Mouse (Mus musculus) forebrain, embryonic 14.5 days (tissue): ENCODE measurements at regions not wholly inside any gene's neighbourhood (a gene's known extent, or its start where the extent isn't known, plus 50 kb on each side); places are given as distances from the start of the nearest gene placed in this dataset.

Experiments
- ATAC-seq: fragments of 200-750 bp; cut with Nextera tagmentation; 2 replicates; pipeline ENCODE4 v1.8.0; 2017; ENCODE audit warnings: mild to moderate bottlenecking, moderate library complexity
- DNase-seq: peaks from one replicate; pipeline ENCODE4 v3.0.0-alpha.2; 2015; ENCODE audit warnings: low spot score
- H3K27ac ChIP-seq: fragments of 300-500 bp; sonication (generic); 2 replicates; pipeline ENCODE4 v1.5.1; 2014; ENCODE audit warnings: low read depth, mild to moderate bottlenecking, control low read depth, low read length, moderate library complexity
- H3K27me3 ChIP-seq: fragments of 300-500 bp; sonication (generic); replicated peaks from 2 replicates; pipeline ENCODE4 v1.6.1; 2014; ENCODE audit warnings: low read length, control low read depth, mixed read lengths; ENCODE audit not compliant: control insufficient read depth, insufficient read depth
- H3K36me3 ChIP-seq: fragments of 300-500 bp; sonication (generic); 2 replicates; pipeline ENCODE4 v1.6.1; 2014; ENCODE audit warnings: low read length, control low read depth; ENCODE audit not compliant: control insufficient read depth, insufficient read depth
- H3K4me1 ChIP-seq: fragments of 300-500 bp; sonication (generic); 2 replicates; pipeline ENCODE4 v1.6.1; 2014; ENCODE audit warnings: antibody characterized with exemption, low read length, control low read depth; ENCODE audit not compliant: control insufficient read depth, insufficient read depth
- H3K4me2 ChIP-seq: fragments of 300-500 bp; sonication (generic); 2 replicates; pipeline ENCODE4 v1.6.1; 2014; ENCODE audit warnings: mild to moderate bottlenecking, control low read depth, low read length
- H3K4me3 ChIP-seq: fragments of 300-500 bp; sonication (generic); 2 replicates; pipeline ENCODE4 v1.5.1; 2014; ENCODE audit warnings: low read depth, low read length, control low read depth
- H3K9ac ChIP-seq: fragments of 300-500 bp; sonication (generic); 2 replicates; pipeline ENCODE4 v1.6.1; 2014; ENCODE audit warnings: mild to moderate bottlenecking, low read length, control low read depth, moderate library complexity
- H3K9me3 ChIP-seq: fragments of 300-500 bp; sonication (generic); replicated peaks from 2 replicates; pipeline ENCODE4 v1.6.1; 2016; ENCODE audit warnings: low read length, control low read depth, mixed read lengths; ENCODE audit not compliant: control insufficient read depth
- WGBS: fragments of 180-500 bp; shearing (Covaris S2); extraction: QIAGEN DNeasy Blood & Tissue Kit; methylation state at CpG from one replicate; pipeline ENCODE4 v1.1.7; 2014; 5-methylcytosine and 5-hydroxymethylcytosine counted together

DNA sequence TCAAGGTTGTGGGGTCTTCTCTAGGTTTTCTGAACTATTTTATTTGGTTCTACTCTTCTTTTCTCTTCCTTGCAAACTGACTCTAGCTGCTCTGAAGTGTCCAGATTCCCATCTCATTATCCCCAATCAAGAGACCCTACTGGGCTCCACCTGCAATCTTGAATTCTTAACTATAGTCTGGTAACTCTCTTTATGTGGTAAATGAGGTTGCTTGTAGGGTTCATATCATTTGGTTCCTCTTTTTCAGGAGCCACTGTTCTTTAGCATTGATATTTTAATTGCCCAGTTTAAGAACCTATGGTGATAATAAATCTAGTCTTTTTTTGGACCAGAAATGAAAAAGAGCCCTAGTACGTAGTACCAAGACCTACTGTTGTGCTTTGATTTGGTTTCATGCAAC lies 90.7 kb downstream of the Plk2 start:
- Histone ChIP-seq H3K4me3 (no peak overlapping the region), H3K27me3 (no peaks in the 10 kb centered on the region), H3K36me3 (no peaks in the 10 kb centered on the region), H3K9ac (no peak overlapping the region), H3K4me2 (no peak overlapping the region), H3K9me3 (no peaks in the 10 kb centered on the region), H3K4me1 (no peaks in the 10 kb centered on the region), H3K27ac (no peak overlapping the region)
- DNase-seq (no peak), ATAC-seq (no peak)
- 79% methylated on average over 1 of the region's 1 CpGs for WGBS

DNA sequence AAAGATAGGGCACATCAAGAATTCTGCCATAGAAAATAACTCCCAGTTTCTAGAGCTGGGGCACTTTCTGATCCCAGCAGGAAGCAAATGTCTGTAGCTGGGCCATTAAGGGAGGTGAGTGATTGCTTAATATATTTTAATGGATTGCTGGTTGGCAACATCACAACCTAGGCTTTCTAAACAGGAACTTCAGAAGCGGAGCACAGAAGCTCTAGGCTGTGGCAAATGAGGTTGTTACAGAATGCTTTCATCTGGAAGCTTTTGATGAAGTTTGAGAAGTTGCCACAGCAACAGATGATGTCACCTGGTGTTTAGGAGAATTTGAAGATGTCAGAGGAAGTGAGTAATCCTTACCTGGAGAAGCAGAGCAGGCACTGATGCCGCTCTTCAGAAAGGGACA lies 95.3 kb downstream of the Plk2 start:
- Histone ChIP-seq H3K9ac (no peak overlapping the region), H3K27me3 (no peaks in the 10 kb centered on the region), H3K4me2 (no peak overlapping the region), H3K27ac (no peak overlapping the region), H3K9me3 (no peaks in the 10 kb centered on the region), H3K4me3 (no peak overlapping the region), H3K36me3 (no peaks in the 10 kb centered on the region), H3K4me1 (peaks cover 5% of the 10 kb centered on the region)
- WGBS = 61% methylated on average over 2 of the region's 2 CpGs
- ATAC-seq (no peak), DNase-seq (peak; percentile 6)

DNA sequence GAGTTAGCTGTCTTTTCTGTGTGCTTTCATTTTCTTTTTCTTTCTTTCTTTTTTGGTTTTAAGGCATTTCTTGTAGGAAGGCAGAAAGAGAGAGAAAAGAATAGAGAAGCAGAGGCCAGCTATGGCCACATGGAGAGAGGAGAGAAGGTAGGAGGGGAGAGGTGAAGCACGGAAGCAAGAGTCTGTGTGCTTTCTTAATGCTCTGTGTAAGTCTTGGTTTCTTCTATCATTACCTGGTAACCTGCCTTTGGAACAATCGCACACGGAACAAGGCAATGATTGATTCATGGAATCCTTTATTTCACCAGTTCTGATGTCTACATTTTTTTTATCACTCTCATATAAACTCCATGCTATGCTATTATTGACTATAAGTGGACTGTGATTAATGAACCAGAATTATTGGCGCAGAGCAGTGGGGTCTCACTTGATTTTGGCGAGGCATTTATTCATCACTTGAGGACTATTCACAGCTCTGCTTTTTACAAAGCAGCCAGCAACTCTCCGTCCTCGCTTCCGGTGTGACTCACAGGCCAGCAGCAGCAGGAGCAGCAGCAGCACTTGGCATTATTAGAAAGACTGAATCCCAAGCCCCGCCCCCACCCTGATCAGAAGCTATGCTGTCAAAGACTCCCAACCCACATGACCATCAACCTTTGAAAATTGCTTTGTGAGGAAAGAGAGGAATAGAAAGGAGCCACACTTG lies 97.6 kb downstream of the Plk2 start:
- 19% methylated on average over 9 of the region's 9 CpGs for WGBS
- DNase-seq = peak; percentile 90
- Histone ChIP-seq H3K9ac (peak overlapping the region; percentile 2; the same call in 1 of the 2 replicates), H3K27ac (peak overlapping the region; percentile 35; the same call in 1 of the 2 replicates), H3K36me3 (no peaks in the 10 kb centered on the region), H3K4me3 (no peak overlapping the region), H3K4me2 (peak overlapping the region; percentile 38), H3K4me1 (peaks cover 5% of the 10 kb centered on the region), H3K27me3 (no peaks in the 10 kb centered on the region), H3K9me3 (no peaks in the 10 kb centered on the region)
- ATAC-seq = peak; percentile 95

DNA sequence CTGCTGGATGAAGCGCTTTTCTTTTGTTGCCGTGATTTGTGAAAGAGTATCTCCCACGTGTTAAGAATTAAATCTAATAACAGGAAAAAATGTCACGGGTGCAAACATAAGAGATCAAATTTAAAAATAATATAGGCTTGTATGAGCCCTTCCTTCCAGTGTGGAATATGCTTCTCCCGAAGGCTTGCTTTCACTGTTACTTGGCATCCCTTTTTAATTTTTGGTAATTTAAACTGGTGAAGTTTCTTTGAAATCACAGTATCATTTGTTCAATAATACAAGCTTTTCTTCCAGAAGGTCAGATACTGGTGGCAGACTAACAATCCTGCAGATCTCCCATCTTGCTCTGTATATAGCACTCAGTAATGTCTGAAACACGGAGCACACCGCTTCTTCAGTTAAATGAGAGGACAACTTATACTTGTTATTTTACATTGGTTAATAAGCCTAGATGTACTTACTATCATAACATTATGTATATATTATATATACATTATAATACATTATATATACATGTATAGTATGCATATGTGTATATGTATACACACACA lies 98.2 kb downstream of the Plk2 start:
- no peak for DNase-seq
- Histone ChIP-seq H3K36me3 (no peaks in the 10 kb centered on the region), H3K9ac (peak overlapping the region; percentile 2; the same call in 1 of the 2 replicates), H3K27ac (peak overlapping the region; percentile 35; the same call in 1 of the 2 replicates), H3K4me2 (peak overlapping the region; percentile 38), H3K27me3 (no peaks in the 10 kb centered on the region), H3K9me3 (no peaks in the 10 kb centered on the region), H3K4me1 (peaks cover 5% of the 10 kb centered on the region), H3K4me3 (no peak overlapping the region)
- peak; percentile 38 for ATAC-seq
- WGBS = 44% methylated on average over 7 of the region's 7 CpGs

DNA sequence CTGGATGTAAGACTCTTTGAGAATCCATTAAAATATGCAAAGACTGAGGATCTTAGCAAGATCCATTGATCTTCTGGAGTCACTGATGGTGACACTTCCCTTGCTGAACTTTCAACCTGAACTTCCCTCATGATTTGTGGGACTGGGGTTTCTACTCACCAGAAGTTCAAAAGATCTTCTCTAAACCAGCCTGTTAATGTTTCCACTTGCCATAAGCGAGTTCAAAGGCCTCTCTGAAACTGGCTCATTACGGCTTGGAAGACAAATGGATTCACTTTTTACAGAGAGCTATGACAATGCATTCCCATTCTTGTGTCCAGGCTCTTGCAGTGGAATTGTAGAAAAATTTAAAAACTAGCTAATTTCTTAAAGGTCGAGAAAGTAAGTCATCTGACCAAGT lies 102.6 kb downstream of the Plk2 start:
- 90% methylated on average over 3 of the region's 3 CpGs for WGBS
- DNase-seq (no peak), ATAC-seq (no peak)
- Histone ChIP-seq H3K4me2 (no peak overlapping the region), H3K9ac (no peak overlapping the region), H3K9me3 (no peaks in the 10 kb centered on the region), H3K27me3 (no peaks in the 10 kb centered on the region), H3K4me3 (no peak overlapping the region), H3K4me1 (peaks cover 2% of the 10 kb centered on the region), H3K36me3 (no peaks in the 10 kb centered on the region), H3K27ac (no peak overlapping the region)

DNA sequence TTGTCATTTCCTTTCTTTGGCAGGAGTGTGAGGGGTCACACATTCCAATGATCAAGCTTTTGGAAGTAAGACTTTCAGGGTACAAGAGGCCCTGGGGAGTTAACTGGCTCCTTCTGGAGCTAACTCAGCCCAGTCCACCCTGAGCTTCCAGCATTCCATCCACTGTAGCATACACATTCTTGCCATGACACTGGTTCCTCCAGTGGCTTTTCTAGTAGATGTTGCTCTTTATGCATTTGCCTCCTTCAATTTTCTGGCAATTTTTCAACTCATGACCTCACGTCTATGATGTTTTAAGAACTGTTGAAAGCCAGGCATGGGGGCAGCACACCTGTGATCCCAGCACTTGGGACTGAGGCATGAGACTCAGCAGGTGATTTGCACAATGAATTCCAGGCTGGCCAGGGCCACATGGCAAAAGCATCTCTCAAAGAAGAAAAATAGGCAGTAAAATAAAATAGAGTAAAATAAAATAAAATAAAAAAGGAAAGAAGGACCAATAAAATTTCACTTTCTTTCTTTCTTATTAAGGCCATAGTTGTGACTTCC lies 113.0 kb downstream of the Plk2 start:
- no peak overlapping the region for H3K4me3 ChIP-seq
- no peaks in the 10 kb centered on the region for H3K27me3 ChIP-seq
- H3K9ac ChIP-seq = no peak overlapping the region
- ATAC-seq = no peak
- no peak for DNase-seq
- H3K9me3 ChIP-seq = 0 out of 2 replicates have a peak, but pooled peaks cover 2% of the 10 kb centered on the region
- no peaks in the 10 kb centered on the region for H3K4me1 ChIP-seq
- H3K4me2 ChIP-seq = no peak overlapping the region
- no peak overlapping the region for H3K27ac ChIP-seq
- H3K36me3 ChIP-seq = no peaks in the 10 kb centered on the region
- 74% methylated on average over 1 of the region's 1 CpGs for WGBS

DNA sequence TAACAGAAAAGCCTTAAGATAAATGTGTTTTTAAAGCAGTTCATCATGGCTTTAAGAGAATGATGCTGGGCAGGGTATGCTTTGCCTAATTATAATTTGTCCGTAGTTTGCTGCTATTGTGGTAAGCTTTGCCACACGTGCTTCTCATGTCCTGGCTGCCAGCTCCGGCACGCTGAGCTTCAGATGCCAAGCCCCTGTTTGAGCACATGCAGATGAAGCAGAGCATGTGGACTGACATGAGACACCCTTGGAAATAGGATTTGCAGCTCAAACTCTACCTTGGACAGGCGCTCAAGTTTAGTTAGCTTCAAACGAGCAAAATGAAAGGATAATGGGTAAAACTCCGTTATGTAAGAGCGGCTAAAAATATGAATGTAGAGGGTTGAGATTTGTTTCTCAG lies 123.1 kb downstream of the Plk2 start:
- Histone ChIP-seq H3K4me3 (no peak overlapping the region), H3K9ac (no peak overlapping the region), H3K27ac (no peak overlapping the region), H3K4me2 (no peak overlapping the region), H3K4me1 (no peaks in the 10 kb centered on the region), H3K27me3 (no peaks in the 10 kb centered on the region), H3K36me3 (no peaks in the 10 kb centered on the region), H3K9me3 (no peaks in the 10 kb centered on the region)
- ATAC-seq (peak; percentile 62), DNase-seq (peak; percentile 26)
- 63% methylated on average over 8 of the region's 8 CpGs for WGBS

DNA sequence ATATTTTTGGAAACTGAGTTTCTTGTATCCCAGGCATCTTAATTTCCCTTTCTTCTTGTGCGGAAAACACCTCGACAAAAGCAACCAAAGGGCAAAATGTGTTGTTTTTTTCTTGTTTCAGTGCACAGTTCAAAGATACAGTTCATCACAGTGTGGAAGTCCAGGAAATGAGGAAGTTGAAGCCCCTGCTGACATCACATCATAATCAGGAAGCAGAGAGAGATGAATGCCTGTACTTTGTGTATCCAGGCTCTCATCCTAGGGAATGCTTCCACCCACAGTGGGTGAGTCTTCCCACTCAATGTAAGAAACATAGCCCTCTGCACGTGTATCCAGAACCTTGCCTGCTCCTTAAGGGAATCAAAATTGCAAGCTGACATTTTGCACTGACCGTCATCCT lies 128.1 kb downstream of the Plk2 start:
- no peak for ATAC-seq
- no peak overlapping the region for H3K4me2 ChIP-seq
- 90% methylated on average over 4 of the region's 4 CpGs for WGBS

DNA sequence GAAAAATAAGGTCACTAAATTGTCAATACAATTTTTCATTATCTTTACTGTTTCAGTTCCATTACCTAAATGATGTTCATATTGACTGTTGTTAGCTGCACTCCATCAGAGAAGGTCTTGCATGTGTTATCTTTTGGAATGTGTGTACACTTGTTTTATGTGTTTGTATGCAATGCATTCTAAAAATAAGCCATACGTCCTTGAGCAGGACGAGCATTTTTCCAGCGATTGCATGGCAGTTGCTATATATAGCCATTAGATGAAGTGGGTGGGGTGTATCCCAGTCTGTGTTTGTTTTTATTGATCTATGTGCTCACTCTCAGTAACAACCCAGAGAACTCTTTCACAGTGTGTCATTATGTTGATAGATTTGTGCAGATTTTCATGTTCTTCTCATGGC lies 132.8 kb downstream of the Plk2 start:
- H3K9ac ChIP-seq = no peak overlapping the region
- H3K27ac ChIP-seq = no peak overlapping the region
- H3K27me3 ChIP-seq = no peaks in the 10 kb centered on the region
- DNase-seq = no peak
- no peak for ATAC-seq
- no peaks in the 10 kb centered on the region for H3K9me3 ChIP-seq
- no peaks in the 10 kb centered on the region for H3K36me3 ChIP-seq
- WGBS = 92% methylated on average over 3 of the region's 3 CpGs
- H3K4me1 ChIP-seq = no peaks in the 10 kb centered on the region
- no peak overlapping the region for H3K4me3 ChIP-seq
- H3K4me2 ChIP-seq = no peak overlapping the region

More for the DNA sequence above, 128.1 kb downstream of the Plk2 start:
- no peak overlapping the region for H3K27ac ChIP-seq
- H3K9me3 ChIP-seq = no peaks in the 10 kb centered on the region
- no peak for DNase-seq
- no peak overlapping the region for H3K9ac ChIP-seq
- no peaks in the 10 kb centered on the region for H3K36me3 ChIP-seq
- H3K4me3 ChIP-seq = no peak overlapping the region
- no peaks in the 10 kb centered on the region for H3K27me3 ChIP-seq
- H3K4me1 ChIP-seq = no peaks in the 10 kb centered on the region
